Mouse (Mus musculus): ENCODE results near the gene Col4a6. TPM values are rescaled to one million over a fixed set of nuclear protein-coding genes. Genes with fewer than 3 reads are reported as not detected.

Col4a6 gene
- polyA plus RNA-seq, 1 experiment from 2014 or later: 3.4 TPM

DNA sequence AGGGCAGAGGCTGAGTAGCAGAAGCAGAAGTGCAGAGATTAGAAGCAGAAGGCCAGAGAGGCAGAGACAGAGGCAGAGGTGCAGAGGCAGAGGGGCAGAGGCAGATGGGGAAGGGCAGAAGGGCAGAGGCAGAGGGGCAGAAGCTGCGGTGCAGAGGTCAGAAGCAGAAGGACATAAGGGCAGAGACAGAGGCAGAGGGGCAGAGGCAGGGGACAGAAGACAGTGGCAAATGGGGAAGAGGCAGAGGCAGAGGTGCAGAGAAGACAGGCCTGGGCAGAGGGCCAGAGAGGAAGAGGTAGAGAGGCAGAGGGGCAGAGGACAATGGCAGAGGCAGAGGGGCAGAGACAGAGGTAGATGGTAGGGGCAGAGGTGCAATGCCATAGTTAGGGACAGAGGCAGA is 324.2 kb downstream of the Col4a6 start:
- Histone ChIP-seq H3K9ac (no peak overlapping the region), H3K36me3 (no peaks in the 10 kb centered on the region), H3K27me3 (no peaks in the 10 kb centered on the region), H3K27ac (replicated peaks) (no peak overlapping the region), H3K9me3 (no peaks in the 10 kb centered on the region), H3K4me3 (no peak overlapping the region), H3K4me2 (no peak overlapping the region), H3K4me1 (replicated peaks) (no peaks in the 10 kb centered on the region)
- no peak for ATAC-seq (ENCODE audit: low FRiP score, low read depth)
- 44% methylated on average over 1 of the region's 1 CpGs for WGBS

Other genes with a start within 250 kb of the Col4a6 start
- gene Col4a5, start 1.3 kb upstream of the Col4a6 start, polyA plus RNA-seq (2015; fragmentation: Nextera tagmentation; extraction: Ambion mirVana): 10.5 and 10.8 TPM in 2 replicates

Measured in hindbrain, embryonic 15.5 days (tissue).